Mouse (Mus musculus) monocyte, adult 5-6 weeks (primary cell): ENCODE data around the gene Olfr364-ps1. TPM values are rescaled to one million over a fixed set of nuclear protein-coding genes. Genes with fewer than 3 reads are reported as not detected.

Experiments used
- ATAC-seq: fragments of 153-309, 156-312 bp; replicated peaks from 2 replicates; pipeline ENCODE4 v1.8.0; 2017; ENCODE audit warnings: mild to moderate bottlenecking; ENCODE audit not compliant: low TSS enrichment, insufficient number of reproducible peaks, severe bottlenecking, poor library complexity, low FRiP score
- total RNA-seq: library from RNA; stranded (forward); fragments of 200-1000, 200-491, 200-594 nt; gene quantifications from 3 replicates; pipeline ENCODE4 v1.2.3, GENCODE M21; 2017

The Olfr364-ps1 gene
- total RNA-seq: not detected in 3 replicates

DNA sequence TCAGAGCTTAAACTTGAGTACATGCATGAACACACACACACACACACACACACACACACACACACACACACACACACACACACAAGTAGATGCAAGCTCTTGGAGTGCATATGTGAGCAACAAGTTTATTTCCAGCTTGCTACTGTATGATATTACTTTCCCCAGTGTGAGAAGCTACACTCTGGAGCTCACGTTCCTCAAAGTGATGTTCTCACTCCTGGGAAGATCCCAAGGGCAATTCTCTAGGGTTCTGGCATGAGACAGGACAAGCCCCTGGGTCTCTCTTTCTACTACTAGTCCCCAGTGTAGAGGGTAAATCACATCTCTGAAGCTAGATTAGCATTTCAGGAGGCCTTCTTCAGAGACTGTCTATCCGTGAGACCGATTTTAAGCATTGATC, at the start of gene Olfr364-ps1:
Olfr364-ps1 (plus strand) TSS at position 301 of the 400 bp plus-strand sequence.
- no peak for ATAC-seq

DNA sequence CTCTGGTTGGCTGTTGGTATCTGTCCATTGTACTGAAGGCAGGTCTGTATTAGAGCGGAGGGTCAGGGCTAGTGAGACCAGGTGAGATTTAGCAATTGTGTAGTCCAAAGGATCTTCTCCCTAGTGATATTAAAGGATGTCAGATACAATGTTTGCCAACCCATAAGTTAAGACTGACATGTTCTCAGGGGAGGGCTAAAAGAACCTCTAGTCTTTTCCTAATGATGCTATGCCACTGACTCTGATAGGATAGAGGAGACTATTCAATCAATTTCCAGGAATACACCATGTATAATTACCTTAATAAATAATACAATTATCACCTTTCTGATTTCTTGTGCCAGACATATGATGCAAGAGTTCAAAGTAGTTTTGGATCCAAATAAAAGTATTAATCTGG, 21.3 kb upstream of the Olfr364-ps1 start, which contains the start of gene Olfr362:
Olfr362 (minus strand) TSS at position 101 of the 400 bp plus-strand sequence.
- no peak for ATAC-seq

DNA sequence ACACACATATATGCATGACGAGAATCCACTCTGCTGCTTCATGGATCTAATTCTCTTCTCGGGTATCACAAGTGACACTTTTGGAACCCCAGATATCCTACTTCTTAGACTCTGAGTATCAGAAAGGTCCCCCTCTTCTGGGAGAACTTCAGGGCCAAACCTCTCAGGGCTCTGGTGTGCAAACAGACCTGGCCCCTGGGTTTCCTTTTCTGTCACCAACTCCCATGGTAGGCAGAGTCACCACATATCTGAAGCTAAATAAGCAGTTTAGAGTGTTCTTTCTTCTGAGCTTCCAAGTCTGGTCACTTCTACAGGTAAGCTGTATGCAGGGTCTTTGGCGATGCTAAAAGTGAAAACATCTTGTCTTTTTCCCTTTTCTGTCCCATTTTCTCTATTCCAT, 48.8 kb downstream of the Olfr364-ps1 start, which contains the start of gene Olfr365:
Olfr365 (plus strand) TSS at position 301 of the 400 bp plus-strand sequence.
- ATAC-seq: no peak

Other genes starting within 250 kb of the Olfr364-ps1 start
- not detected in 3 replicates for gene Olfr353, start 246.4 kb upstream of the Olfr364-ps1 start, total RNA-seq
- not detected in 3 replicates for gene Olfr354, start 233.6 kb upstream of the Olfr364-ps1 start, total RNA-seq
- gene Olfr355, start 210.4 kb upstream of the Olfr364-ps1 start, total RNA-seq: not detected in 3 replicates
- not detected in 3 replicates for gene Olfr356, start 202.2 kb upstream of the Olfr364-ps1 start, total RNA-seq
- not detected in 3 replicates for gene Olfr357, start 145.5 kb upstream of the Olfr364-ps1 start, total RNA-seq
- not detected in 3 replicates for gene Olfr358, start 130.0 kb upstream of the Olfr364-ps1 start, total RNA-seq
- gene Olfr360, start 73.6 kb upstream of the Olfr364-ps1 start, total RNA-seq: not detected in 3 replicates
- not detected in 3 replicates for gene Olfr361, start 50.0 kb upstream of the Olfr364-ps1 start, total RNA-seq
- not detected in 3 replicates for gene Olfr362, start 21.4 kb upstream of the Olfr364-ps1 start, total RNA-seq
- not detected in 3 replicates for gene Olfr365, start 48.9 kb downstream of the Olfr364-ps1 start, total RNA-seq
- gene Olfr366, start 72.3 kb downstream of the Olfr364-ps1 start, total RNA-seq: not detected in 3 replicates
- not detected in 3 replicates for gene Olfr368, start 187.2 kb downstream of the Olfr364-ps1 start, total RNA-seq
- gene Pdcl, start 220.0 kb downstream of the Olfr364-ps1 start, total RNA-seq: 71.6 to 76.0 TPM (median 75.3 TPM) in 3 replicates